Mouse (Mus musculus): ENCODE results near the gene Fbxw7. TPM values are rescaled to one million over a fixed set of nuclear protein-coding genes. Genes with fewer than 3 reads are reported as not detected.
A peak's percentile ranks its signal among the peaks of the same experiment; 100 is the strongest.

Gene Fbxw7
- total RNA-seq, 2 experiments from 2014 or later, result 240 to 267 TPM

- DNase-seq (ENCODE audit: low spot score in 2 of 2), result peak; percentile 29 to 31
- intact Hi-C loops (cut with DNase I), result no loop called here
These were observed 52.4 kb downstream of the Fbxw7 start for GRCm38 (mm10) chr3:84867434-84867975.

DNA sequence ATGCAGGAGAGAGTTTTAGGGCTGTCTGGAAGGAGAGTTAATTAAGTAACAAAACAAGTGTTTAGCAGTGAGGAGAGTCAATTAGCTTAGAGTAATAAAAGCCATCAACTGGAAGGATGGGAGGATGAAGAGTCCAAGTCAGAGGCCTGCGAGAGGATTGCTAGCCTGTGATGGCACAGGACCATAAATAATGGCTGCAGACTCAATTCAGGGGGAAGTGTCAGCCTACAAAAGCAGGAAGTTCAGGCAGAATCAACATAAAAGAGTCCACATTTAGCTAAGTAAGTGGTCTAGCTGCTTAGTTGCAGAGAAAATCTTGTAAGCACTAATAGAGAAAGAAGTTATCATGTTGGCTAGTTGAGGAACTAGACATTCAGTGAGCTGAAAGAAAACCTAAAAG lies 52.9 kb downstream of the Fbxw7 start:
- intact Hi-C loops (cut with DNase I), result no loop called here
- DNase-seq (ENCODE audit: low spot score in 2 of 2), result no peak

- intact Hi-C loops (cut with DNase I), result no loop called here
- DNase-seq (ENCODE audit: low spot score in 2 of 2), result no peak
These were observed 55.1 kb downstream of the Fbxw7 start for GRCm38 (mm10) chr3:84870126-84870525.

- DNase-seq (ENCODE audit: low spot score in 2 of 2), result no peak
- intact Hi-C loops (cut with DNase I), result no loop called here
These were observed 60.2 kb downstream of the Fbxw7 start for GRCm38 (mm10) chr3:84875306-84875705.

DNA sequence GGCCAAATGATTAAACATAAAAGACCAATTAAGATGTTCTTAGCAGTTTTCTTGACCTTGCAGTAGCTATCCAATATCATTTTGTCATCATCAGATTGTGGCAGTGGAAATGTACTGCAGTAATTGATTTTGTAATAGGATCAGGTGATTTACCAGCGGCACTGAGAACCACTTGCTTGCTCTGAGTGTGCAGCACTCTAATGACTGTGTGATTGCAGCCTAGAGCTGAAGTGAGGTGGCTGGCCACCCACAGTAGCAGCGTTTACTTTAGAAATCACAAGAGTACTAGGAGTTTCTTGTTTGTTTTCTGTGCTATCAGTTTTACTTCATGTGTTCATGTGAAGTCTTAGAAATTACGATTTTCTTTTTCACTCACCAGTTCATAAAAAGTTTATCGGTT lies 61.1 kb downstream of the Fbxw7 start:
- intact Hi-C loops (cut with DNase I), result no loop called here

GRCm38 (mm10) chr3:84883817-84884483 lies 68.9 kb downstream of the Fbxw7 start:
- intact Hi-C loops (cut with DNase I), result loop anchor here (10.0 kb wide), 1 partner anchor 269 kb away; no protein-coding TSS in a partner anchor
- no peak for DNase-seq (ENCODE audit: low spot score in 2 of 2)

More for the DNA sequence above, 61.1 kb downstream of the Fbxw7 start:
- DNase-seq (ENCODE audit: low spot score in 2 of 2), result no peak

GRCm38 (mm10) chr3:84889648-84890047 lies 74.6 kb downstream of the Fbxw7 start:
- peak; percentile 18 to 34 for DNase-seq (ENCODE audit: low spot score in 2 of 2)
- intact Hi-C loops (cut with DNase I), result loop anchor here (10.0 kb wide), 1 partner anchor 275 kb away; no protein-coding TSS in a partner anchor

- intact Hi-C loops (cut with DNase I), result no loop called here
- no peak for DNase-seq (ENCODE audit: low spot score in 2 of 2)
These were observed 75.9 kb downstream of the Fbxw7 start for GRCm38 (mm10) chr3:84890983-84891382.

DNA sequence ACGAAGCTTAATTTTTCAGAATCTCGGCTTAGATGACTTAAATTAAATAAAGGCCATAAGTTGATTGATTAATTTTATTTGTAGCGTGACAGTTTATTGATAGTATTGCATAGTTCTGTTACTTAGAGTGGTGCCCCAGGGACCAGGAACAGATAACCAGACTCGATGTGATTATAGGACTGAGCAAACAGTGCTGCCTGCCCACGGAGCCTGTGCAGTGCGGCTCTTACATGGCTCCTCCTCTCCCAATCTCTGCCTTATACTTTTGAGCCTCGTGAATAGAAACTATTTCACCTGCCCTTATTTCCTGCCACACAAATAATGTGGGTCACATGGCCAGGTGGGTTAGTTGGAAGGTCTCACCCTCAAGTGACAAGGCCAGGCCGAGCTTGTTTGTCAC lies 82.9 kb downstream of the Fbxw7 start:
- intact Hi-C loops (cut with DNase I), result no loop called here
- DNase-seq (ENCODE audit: low spot score in 2 of 2), result no peak

DNA sequence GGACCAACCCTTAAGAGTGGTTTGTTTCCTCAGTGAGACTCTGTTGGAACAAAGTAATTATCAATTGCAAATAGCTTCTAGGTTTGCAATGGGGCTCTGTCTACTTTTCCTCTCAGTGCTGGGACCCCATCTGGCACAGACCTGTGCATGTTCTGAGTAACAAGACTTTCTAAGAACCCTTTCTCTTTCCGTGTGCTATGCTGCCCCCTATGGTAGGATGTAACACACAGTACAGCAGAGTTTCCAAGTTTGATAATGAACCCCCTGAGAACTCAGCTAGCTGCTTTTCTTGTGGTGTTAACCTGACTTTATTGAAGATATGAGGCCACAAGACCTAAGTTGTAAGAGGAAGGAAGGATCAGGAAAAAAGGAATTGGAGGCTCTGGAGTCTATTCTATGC lies 91.5 kb downstream of the Fbxw7 start:
- intact Hi-C loops (cut with DNase I), result no loop called here
- peak in 1 of 2 experiments; percentile 18 for DNase-seq (ENCODE audit: low spot score in 2 of 2)

- intact Hi-C loops (cut with DNase I), result no loop called here
- no peak for DNase-seq (ENCODE audit: low spot score in 2 of 2)
These were observed 99.2 kb downstream of the Fbxw7 start for GRCm38 (mm10) chr3:84914284-84914683.

DNA sequence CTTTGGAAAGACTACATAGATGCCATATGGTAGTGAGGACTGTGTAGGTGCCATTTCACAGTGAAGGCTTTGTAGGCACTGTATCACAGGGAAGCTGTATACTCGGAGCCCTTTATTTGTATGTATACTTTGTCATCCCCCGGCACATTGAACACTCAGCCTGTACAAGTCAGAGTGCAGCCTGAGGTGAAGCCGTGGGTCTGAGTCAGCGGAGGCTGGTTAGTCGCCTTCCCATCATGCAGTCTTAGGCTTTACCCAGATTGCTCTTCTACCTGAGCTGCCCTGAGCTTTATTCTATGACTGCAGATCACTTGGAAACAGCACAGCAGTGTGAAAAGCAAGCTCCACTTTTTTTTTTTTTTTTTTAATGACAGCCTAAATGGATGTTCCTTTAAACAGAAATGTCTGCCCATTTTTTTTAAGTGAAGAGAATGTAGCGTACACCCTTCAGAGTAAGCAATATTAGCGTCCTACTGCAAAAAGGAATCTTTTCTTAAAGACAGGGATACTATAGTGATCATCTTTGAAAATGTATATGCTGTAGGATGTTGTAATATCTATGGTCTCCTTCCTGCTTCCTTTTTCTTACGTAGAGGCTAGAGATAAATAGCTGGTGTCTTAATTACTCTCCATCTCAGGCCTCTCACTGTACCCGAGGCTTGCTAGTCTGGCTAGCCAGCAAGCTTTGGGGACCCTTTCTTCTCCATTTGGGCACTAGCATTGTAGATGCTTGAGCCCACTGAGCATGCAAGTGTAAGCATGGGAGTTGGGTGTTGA lies 103.0 kb downstream of the Fbxw7 start:
- no peak for DNase-seq (ENCODE audit: low spot score in 2 of 2)
- intact Hi-C loops (cut with DNase I), result no loop called here

GRCm38 (mm10) chr3:84921704-84922420 lies 106.8 kb downstream of the Fbxw7 start:
- intact Hi-C loops (cut with DNase I), result loop anchor here (5.0 kb wide), 2 partner anchors 1000 to 1210 kb away; no protein-coding TSS in a partner anchor
- DNase-seq (ENCODE audit: low spot score in 2 of 2), result peak; percentile 59 to 62

- intact Hi-C loops (cut with DNase I), result loop anchor here (5.0 kb wide), 2 partner anchors 999 to 1209 kb away; no protein-coding TSS in a partner anchor
- no peak for DNase-seq (ENCODE audit: low spot score in 2 of 2)
These were observed 108.2 kb downstream of the Fbxw7 start for GRCm38 (mm10) chr3:84923256-84923655.

DNA sequence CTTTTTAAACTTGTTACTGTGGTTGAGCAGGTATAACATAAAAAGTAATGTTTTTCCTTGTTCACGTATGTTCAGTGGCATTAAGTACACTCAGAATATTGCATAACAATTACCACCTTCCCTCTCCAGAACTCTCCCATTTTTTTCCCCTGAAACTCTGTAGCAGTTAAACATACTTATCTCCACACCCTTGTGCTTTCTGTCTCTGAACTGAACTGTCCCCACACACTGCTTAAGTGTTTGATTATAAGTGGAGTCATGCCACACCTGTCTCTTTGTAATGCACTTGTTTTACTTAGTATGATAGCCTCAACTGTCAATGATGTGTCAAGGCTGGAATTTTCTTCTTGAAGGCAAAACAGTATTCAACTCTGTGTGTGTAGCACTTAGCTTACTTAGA lies 108.6 kb downstream of the Fbxw7 start:
- DNase-seq (ENCODE audit: low spot score in 2 of 2), result no peak
- intact Hi-C loops (cut with DNase I), result loop anchor here (5.0 kb wide), 2 partner anchors 999 to 1209 kb away; no protein-coding TSS in a partner anchor

GRCm38 (mm10) chr3:84925229-84925628 lies 110.2 kb downstream of the Fbxw7 start:
- no peak for DNase-seq (ENCODE audit: low spot score in 2 of 2)
- intact Hi-C loops (cut with DNase I), result no loop called here

- intact Hi-C loops (cut with DNase I), result no loop called here
- no peak for DNase-seq (ENCODE audit: low spot score in 2 of 2)
These were observed 111.1 kb downstream of the Fbxw7 start for GRCm38 (mm10) chr3:84926140-84926539.

GRCm38 (mm10) chr3:84927168-84927794 lies 112.2 kb downstream of the Fbxw7 start:
- no peak for DNase-seq (ENCODE audit: low spot score in 2 of 2)
- intact Hi-C loops (cut with DNase I), result no loop called here

- DNase-seq (ENCODE audit: low spot score in 2 of 2), result no peak
- intact Hi-C loops (cut with DNase I), result no loop called here
These were observed 112.8 kb downstream of the Fbxw7 start for GRCm38 (mm10) chr3:84927901-84928300.
